Mouse (Mus musculus) spleen, postnatal 10 days (tissue): Measurements from ENCODE around the gene Gp1bb.

Experiments used
- DNase-seq, 2 experiments: peaks; one replicate each; pipeline ENCODE4 v3.0.0; 2021 to 2022; ENCODE audit warnings: low spot score in 2 of 2

Gene Gp1bb

GRCm38 (mm10) chr16:18628206-18628947 lies 6.2 kb upstream of the Gp1bb start:
- DNase-seq, result no peak

- no peak for DNase-seq
These were observed 5.0 kb upstream of the Gp1bb start for GRCm38 (mm10) chr16:18627163-18627562.

DNA sequence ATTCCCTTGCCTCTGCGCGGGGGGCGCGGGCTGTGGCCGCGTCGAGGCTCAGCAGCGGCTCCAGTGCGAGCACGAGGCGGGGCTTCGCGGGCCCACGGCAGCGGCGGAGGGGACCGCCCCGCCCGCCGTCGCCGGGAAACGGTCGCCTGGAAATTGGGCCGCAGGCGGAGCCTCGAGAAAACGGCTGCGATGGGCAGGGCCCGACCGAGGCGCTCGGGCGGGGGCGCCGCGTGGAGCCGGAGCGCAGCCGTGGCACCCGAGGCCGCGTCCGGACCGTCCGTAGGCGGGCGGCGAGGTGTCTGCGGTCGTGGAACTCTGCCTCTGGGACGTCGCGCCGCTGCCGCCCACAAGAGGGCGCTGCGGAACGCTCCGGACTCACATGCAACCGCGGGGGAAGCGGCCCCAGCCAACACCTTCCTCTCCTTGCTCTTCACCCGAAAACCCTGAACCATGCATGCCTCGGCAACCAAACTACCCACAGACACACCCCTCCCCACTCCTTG lies 4.2 kb upstream of the Gp1bb start, which contains the start of gene Gm49601:
Gm49601 (minus strand) TSS at position 52 of the 503 bp plus-strand sequence.
- peak; percentile 70 to 81 for DNase-seq

GRCm38 (mm10) chr16:18625791-18626311 lies 3.6 kb upstream of the Gp1bb start:
- no peak for DNase-seq

- no peak for DNase-seq
These were observed 2.9 kb upstream of the Gp1bb start for GRCm38 (mm10) chr16:18625097-18625496.

- no peak for DNase-seq
These were observed 2.4 kb upstream of the Gp1bb start for GRCm38 (mm10) chr16:18624641-18625040.

DNA sequence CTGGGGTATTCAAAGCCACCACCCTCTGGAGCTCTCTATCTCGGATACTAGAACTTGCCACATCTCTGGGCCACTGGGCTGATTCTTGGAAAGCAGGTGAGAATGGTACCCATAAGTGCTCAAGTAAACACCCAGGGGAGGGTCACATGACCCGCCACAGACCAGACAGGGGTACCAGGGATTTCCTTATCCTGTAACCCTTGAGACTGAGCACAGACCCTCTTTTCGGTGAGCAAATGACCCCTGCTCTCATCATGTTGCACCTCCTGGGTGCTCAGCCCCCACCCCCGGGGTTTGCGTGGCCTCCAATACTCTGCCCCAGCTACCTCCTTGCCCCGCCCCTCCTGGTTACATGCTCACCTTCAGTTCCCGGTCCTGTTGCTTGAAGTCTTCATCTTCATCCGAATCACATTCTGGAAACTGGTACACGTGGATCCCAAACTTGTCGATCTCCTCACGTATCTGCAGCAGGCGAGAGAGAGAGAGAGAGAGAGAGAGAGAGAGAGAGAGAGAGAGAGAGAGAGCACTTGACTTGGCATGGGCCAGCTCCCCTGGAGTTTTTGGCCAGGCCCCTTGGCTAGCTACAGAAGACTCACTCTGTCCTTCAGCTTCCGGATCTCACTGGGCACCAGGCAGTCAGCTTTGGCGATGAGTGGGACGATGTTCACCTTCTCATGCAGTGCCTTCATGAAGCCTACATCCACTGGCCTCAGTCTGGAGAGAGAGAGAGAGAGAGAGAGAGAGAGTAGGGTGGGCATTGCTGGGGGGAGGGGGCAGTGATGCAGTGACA lies 1.7 kb upstream of the Gp1bb start:
- no peak for DNase-seq

GRCm38 (mm10) chr16:18622916-18623750 lies 930 bp upstream of the Gp1bb start:
- DNase-seq, result no peak

GRCm38 (mm10) chr16:18621362-18622001 lies 721 bp downstream of the Gp1bb start:
- no peak for DNase-seq

- DNase-seq, result no peak
These were observed 1.4 kb downstream of the Gp1bb start for GRCm38 (mm10) chr16:18620601-18621361.

DNA sequence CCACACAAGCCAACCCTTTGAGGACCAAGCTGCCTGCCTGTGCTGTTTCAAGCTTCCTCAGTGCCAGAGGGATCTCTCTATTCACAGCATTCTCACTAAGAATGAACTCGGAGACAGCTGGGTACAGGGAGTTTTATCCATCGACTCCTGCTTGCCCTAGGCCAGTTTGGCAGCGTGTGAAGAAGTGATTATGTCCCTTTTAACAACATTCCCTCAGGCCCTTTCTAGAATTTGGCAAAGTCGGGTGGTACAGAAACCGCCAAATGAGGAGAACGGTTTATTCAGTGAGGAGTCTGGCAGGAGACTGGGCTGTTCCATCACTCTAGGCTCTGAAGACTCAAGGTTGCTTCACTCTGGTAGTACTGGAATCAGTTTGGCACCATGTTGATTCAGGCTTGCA lies 2.0 kb downstream of the Gp1bb start:
- no peak for DNase-seq

DNA sequence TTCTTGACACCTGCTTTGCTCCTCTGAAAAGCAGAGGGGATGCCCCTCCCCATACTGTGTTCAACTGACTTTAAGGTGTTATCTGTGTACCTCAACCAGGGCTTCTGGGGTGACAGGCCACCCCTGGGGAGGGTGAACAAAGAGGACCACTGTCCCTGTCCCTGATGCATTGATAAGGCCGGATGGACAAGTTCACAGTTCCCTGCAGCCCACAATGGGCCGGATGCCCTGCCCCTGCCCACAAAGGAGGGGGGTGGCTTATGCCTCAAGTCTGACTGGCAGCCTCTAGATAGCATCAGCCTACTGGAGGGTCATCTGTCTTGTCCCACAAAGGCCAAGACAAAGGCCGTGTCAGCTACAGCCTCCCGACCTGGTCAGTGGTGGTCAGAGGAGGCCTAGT lies 3.1 kb downstream of the Gp1bb start:
- no peak for DNase-seq

DNA sequence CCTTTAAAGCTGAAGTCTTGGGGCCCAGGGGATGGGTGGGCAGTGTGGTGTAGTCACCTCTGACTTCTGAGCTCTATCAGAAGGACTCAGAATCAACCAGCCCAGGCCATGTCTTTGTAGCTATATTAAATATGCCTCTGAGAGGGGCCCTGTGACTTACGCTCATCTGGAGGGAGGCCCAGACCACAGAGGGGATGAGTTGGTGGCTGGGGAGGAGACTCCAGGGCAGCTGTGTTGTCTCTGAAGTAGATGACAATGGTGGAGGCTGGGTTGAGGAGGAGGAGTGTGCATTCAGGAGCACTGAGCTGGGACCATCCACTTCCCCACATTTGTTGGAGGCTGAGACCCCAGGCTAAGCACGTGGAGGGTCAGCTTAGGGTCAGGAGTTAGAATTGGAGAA lies 3.9 kb downstream of the Gp1bb start:
- no peak for DNase-seq

DNA sequence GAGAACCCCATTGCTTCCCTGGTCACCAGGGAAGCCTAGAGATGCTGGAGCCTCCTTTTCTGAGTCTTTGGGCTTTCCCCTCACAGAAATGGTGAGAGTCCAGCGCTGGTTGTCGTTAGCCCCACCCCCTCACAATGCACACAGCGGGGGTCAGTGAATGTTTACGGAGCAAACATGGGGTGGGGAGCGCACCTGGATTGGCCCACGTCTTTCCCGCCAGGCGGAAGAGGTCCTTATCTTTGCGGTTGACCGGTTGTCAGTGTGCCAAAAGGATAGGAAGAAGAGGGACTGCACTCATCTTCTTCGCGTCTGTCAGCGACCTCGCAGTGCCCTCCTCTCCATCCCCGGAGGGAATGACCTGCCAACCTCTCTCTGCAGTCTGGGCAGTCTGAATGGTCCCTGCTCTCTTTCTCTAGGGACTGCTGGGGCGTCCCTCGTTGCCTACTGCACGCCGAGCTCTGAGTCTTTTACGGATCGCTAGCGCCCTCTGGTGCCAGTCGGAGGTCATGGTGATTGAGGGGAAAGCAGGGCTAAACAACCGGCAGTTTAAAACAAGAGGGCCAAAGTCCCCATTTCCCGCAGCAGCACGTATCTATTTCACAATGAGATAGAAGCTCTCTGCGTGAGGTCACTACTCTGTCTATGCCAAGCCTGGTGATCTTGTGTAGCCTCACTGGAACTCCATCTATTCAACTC lies 4.7 kb downstream of the Gp1bb start:
- peak; percentile 78 to 89 for DNase-seq

- no peak for DNase-seq
These were observed 8.9 kb downstream of the Gp1bb start for GRCm38 (mm10) chr16:18613301-18613700.

DNA sequence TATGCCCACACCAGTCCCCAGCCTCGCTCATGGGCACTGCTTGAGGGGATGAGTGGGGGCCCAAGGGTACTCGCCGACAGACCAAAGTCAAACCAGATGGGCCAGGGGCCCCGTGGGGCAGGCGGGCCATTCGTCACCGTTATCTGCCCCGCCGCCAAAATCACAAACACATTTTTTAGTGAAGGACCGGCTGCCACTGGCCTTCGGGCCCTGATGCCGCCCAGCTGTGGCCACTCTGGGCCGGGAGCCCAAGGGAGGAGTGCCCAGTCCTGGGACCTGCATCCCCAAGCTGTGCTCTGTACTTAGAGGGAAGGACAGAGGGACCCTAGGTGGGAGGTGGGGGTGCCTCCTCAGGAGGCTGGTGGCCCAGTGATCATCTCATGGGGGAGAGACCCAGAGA lies 10.5 kb downstream of the Gp1bb start:
- DNase-seq, result no peak

DNA sequence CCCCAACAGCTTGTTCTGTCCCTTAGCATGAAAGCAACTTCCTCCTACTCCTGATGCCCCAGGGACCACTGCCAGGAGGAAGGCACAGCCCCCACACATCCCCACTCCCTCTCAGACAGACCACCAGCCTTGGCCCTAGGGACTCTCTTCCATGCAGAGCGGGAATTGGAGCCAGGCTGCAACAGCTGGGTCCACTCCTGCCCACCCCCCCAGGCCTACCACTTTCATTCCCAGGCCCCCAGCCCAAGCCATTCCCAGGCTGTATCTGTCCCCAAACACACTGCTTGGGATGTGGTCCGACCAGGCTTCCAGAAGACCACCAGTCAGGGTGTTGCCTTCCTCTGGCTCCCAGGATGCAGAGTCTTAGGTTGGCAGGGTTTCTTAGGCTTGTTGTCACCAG lies 13.1 kb downstream of the Gp1bb start:
- no peak for DNase-seq

GRCm38 (mm10) chr16:18608226-18608625 lies 14.0 kb downstream of the Gp1bb start:
- DNase-seq, result no peak

DNA sequence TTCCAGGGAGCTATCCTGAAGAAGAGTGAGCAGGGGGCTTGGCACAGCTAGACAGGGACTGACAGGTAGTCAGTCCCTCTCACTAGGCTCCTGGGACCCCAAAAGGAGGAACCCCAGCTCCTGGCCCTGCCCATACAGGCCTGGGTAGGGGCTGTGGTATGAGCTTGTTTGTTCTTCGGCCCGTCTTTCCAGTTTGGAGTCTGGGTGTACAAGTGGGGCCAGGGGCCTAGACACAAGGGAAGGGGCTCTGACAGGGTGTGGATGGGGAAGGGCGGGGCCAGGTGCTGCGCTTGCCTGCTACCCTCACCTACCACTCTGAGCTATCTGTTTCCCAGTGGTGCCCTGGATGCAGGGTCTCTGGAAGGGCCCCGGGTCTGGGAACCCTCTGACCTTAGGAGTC lies 16.5 kb downstream of the Gp1bb start:
- no peak for DNase-seq

- no peak for DNase-seq
These were observed 17.9 kb downstream of the Gp1bb start for GRCm38 (mm10) chr16:18604267-18604701.
